Mouse (Mus musculus): ENCODE data around the gene Snx21.

The Snx21 gene

DNA sequence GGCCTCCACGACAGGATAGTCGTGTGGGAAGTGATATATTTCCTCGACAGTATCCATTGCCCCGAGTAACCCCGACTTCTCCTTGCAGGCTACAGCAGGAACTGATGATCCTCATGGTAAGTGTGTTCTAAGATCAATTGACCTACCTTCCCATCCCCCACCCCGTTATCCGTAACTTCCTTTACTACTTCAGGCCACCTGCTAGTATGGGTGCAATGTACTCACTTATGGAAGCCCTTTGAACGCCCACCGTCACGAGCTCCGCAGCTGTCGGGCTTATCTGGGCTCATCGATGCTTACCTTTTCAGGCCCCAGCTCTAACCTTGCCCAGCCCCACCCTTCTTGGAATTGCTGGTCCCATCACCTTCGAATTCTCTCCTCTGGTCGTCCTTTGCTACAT lies 15.3 kb upstream of the Snx21 start:
- peak; percentile 51 for DNase-seq (ENCODE audit: low read depth, low spot score)

DNA sequence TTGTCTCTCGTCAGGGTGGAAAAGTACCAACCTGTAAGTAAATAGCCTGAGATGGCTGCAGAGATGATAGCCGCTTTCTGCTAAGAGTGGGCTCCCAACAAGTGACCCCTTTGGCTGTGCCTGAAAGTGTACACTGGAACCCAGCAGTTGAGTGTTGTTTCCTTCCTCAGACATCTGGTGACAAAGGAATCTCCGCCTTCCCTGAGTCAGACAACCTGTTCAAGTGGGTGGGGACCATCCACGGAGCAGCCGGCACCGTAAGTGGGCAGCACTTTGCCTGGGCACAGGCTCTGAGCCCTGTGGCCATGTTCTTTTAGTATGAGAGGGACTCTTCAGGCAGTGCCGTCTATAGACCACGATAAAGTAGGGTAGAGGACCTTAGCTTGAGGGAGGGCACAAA lies 14.5 kb upstream of the Snx21 start:
- DNase-seq (ENCODE audit: low read depth, low spot score) = no peak

DNA sequence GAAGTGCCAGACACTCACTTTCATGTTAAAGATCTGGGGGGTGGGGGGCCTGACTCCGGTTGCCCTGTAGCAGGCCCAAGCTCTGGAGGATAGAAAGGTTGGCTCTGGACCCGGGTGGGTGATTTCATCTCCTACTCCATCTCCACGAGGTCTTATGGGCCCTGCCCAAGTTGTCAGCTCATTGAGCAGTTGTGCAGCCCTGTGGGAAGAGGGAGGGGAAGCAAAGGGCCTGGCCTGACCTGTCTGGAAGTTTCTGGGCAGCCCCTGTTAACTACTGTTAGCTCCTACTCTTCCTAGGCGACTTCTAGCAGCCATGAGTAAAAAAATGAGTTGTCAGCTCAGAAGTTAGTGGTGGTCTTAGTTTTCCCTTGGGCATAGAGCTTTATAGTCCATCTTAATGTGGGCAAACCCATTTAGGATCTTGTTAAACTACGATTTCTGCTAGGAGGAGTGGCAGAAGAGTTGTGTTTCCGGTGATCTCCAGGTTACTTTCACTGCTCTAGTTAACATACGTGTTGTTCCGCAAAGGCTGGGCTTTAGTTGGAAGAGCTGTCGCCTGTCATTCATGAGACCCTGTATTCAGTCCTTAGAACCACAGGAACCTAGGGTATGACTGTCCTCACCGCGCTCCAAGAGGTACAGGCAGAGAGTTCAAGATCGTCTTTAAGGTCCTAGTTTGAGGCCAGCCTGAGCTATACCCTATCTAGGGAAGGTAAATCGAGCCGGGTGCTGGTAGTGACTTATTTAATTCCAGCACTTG lies 12.2 kb upstream of the Snx21 start:
- no peak for DNase-seq (ENCODE audit: low read depth, low spot score)

DNA sequence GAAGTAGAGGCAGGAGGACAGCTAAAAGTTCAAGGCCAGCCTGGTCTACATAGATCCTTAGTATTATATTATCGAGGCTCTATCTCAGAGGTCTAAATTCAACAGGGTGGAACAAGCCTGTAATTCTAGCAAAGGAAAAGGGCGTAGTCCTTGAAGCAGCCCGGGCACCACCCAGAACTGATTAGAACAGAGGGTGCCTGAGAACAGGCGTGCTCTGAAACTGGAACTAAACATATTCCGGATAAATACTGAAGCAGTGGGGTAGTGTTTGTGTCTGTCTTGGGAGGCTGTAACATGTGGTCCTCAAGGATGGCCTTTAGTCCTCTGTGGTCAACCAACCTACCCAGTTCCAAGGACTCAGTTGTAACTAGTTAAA lies 11.6 kb upstream of the Snx21 start:
- DNase-seq (ENCODE audit: low read depth, low spot score) = no peak

DNA sequence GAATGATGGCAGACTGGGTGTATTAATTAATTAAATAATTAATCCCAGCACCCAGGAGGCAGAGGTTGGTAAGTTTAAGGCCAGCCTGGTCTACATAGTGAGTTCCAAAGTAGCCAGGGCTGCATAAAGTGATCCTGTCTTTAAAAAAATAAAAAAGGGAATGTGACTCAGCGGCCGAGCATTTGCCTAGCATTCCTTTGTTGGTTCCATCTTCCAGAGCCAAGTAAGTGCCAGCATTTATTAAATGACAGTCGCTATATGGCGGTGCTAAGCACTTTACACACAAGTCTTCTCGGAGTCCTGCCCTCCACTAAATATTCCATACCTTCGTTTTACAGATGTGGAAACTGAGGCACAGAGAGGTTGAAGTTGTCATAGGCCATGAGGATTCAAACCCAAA lies 9.5 kb upstream of the Snx21 start:
- no peak for DNase-seq (ENCODE audit: low read depth, low spot score)

DNA sequence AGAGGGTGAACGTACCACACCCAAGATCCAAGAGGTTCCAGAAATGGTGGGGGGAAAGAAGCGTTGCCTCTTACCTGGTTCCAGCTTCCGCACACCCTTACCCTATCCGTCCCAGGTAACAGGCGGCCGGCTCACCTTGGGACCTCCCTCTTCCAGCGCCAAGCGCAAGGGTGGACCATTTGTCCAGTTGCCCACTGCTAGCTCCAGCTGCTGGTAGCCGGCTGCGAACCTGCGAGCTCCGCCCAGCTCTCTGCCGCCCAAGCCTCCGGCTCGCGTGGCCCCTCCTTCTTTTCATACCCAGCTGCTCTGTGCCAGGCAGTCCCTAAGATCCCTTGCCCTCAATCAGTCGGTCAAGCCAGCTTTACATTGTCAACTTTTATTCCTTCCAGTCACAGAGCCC lies 8.8 kb upstream of the Snx21 start:
- DNase-seq (ENCODE audit: low read depth, low spot score) = no peak

DNA sequence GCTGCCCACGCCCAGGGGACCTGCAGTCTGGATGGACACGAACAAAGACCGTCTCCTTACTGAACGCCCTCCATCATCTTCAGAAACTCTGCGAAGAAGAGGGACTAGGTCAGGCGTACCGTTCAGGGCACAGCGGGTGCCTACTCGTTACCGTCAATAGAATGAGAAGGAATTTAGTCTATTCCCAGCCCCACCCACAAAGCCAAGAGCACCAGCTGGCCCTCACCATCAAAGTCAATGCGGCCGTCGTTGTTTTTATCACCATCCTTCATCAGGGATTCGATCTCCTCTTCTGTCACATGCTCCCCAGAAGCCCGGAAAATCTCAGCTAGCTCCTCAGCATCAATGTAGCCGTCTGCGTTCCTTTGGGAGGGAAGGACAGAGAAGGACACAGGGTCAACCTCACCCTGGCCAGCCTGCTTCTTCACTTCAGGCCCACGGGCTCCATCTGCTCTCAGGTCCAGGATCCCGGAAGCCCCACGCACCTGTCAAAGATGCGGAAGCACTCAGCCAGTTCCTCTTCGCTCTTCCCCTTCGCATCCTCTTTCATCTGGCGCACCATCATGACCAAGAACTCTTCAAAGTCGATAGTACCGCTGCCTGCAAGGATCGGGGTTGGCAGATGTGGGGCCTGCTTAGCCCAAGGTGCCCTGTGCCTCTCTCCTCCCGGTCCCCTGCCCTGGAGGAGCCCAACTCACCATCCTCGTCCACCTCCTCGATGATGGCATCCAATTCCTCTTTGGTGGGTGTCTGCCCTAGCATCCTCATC lies 8.2 kb upstream of the Snx21 start:
- no peak for DNase-seq (ENCODE audit: low read depth, low spot score)

DNA sequence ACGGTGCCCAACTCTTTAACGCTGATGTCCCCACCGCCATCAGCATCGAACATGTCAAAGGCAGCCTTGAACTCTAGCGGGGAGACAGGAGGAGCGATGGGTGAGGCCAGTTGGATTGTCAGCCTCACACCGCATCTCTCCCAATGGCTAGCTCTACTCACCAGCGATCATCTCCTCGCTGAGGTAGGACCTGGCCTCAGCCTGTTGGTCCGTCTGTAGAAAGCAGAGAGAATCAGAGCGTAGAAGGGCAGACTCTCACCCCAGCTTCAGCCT lies 7.7 kb upstream of the Snx21 start:
- DNase-seq (ENCODE audit: low read depth, low spot score) = no peak

DNA sequence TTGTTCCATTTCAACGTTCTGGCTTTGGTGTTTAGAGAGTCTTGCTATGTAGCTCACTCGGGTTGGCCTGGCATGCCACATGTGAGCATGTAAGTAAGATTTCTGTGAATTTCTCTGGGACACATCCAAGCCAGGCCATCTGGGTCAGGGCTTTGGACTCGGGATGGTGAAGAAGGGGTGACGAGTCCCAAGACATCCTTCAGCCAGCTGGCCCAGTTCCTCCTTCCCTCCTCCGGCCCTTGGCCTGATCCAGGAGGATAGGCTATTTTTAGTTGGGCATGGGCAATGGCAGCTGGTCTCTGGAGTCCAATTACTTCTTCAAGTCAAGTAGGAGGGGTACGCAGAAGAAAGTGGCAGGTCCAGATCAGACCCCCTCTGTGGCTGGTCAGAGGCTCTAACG lies 6.8 kb upstream of the Snx21 start:
- no peak for DNase-seq (ENCODE audit: low read depth, low spot score)

DNA sequence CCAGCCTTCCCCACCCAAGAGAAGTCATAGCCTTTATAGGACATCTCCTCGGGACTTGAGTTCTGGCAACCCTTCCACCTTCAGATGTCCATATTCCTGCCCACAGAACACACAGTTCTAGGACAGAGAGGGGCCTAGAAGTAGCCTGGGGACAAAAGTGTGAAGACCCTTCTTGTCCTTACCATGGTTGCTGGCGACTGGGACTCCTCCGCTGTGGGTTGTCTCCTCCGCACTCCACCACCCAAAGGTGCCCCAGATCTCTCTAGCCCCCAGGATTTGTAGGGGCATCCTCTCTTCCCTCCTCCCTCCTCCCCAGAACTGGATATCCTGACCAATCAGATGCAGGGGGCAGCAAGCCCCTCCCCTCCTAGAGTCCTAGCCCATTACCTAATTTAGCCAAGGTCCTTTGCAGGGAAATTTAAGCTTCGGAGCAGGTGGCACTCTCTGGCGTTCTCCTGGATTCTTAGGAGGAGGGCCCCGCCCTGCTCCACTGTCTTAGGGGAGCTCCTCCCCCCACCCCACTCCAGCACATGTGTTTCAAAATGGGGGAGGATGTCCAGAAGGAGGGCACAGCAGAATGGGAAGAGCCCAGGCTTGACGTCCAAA lies 6.0 kb upstream of the Snx21 start, which contains the start of gene Tnnc2:
TSS of gene Tnnc2 (minus strand) at position 487 of the 606 bp plus-strand sequence.
- DNase-seq (ENCODE audit: low read depth, low spot score) = no peak

DNA sequence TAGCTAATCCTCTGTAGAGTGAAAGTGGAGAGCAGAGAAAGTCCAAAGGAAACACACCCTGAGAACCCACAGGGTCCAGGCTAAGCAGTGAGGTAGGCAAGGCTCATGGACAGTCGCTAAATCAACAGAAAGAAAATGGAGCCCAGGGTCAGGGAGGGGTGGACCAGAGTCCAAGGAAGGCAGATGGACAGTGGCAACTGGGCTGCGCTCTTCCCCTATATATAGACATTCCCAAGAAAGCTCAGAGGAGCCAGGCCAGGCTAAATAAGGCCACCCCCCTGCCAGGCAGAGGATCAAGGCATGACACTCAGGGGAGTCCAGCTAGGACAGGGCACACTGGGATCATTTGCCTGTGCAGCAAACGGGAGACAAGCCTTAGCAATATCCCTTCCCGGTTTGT lies 3.7 kb upstream of the Snx21 start:
- no peak for DNase-seq (ENCODE audit: low read depth, low spot score)

DNA sequence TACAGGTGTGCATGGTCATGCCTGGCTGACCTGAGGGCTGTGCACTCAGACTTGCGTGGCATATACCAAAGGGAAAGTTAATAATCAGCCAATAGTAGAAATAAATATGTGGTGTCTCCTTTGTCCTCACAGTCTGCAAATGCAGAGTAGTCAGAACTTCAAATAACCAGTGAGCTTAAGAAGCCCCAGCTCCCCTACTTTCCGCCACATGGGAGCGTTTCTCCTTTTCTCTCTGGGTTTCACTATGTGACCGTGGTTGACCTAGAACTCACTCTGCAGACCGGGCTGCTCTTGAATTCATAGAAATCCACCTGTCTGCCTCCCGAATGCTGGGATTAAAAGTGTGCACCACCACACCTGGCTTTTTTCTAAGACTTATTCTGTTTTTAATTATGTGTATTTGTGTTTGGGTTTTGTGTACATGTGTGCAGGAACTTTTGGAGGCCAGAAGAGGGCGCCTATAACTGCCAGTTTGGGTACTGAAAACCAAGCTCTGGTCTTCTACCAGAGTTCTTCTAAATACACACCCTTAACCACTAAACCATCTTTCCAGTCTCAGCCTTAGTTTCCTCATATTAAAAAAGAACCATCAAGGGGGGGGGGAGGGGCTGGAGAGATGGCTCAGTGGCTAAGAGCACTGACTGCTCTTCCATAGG lies 1.6 kb upstream of the Snx21 start:
- DNase-seq (ENCODE audit: low read depth, low spot score) = no peak

DNA sequence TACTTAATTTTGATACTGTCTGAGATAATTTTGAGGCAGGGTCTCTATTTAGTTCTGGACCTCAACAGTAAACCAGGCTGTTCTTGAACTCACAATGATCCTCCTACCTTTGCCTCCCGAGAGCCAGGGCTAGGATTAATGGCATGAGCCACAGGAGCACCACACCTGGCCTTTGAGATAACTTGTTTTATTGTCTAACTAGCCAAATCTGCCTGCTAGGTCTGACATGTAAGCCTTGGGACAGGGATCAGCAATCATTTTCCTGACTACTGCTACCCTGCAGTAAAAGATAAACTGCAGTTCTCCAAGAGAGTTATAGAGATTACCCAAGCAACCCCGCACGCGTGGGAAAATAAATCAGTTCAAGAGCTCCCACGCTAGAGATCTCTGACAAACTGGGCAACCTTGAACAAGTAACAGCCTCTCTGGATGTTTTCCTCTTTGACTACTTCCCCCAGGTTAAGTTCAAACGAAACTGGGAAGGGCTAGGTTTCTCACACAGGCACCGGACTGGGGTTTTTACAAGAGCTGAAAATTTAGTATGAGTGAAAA lies 678 bp upstream of the Snx21 start:
- no peak for DNase-seq (ENCODE audit: low read depth, low spot score)

DNA sequence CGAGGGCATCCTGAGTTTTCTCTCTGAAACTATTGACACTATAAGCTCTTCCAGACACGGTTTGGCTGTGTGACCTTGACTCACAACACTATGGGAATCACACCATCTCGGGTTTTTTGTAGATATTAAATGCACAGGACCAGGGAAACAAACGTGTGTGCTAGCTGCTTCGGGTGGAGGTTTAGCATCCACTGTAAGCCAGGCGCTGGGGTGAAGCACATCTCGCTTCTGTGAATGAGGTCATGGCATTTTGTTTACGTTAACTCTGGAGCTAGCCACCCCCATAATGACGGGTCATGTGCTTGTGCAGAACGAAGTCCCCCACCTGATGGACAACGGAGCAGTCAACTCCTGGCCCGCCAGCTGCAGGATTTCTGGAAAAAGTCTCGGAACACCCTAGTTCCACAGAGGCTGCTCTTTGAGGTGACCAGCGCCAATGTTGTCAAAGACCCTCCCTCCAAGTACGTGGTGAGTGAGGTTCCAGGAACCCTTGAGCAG lies 814 bp downstream of the Snx21 start:
- no peak for DNase-seq (ENCODE audit: low read depth, low spot score)

DNA sequence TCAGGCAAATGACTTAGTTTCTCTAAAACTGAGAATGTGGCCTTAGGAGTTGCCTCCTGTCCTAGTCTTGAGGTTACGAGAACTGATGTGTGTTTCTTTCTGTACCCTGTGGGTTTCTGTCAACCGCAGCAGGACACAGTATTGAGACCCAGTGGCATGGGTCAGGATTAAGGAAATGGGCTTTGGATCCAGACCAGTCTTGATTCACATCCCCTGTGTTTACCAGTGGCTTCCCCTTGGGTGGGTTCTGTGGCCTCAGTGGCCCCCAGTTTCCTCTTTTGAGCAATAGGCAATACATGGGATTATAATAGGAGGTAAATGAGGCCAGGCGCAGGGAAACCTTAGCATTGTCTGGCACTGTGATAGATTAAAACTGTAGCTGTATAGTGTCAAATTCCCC lies 1.4 kb downstream of the Snx21 start:
- no peak for DNase-seq (ENCODE audit: low read depth, low spot score)

DNA sequence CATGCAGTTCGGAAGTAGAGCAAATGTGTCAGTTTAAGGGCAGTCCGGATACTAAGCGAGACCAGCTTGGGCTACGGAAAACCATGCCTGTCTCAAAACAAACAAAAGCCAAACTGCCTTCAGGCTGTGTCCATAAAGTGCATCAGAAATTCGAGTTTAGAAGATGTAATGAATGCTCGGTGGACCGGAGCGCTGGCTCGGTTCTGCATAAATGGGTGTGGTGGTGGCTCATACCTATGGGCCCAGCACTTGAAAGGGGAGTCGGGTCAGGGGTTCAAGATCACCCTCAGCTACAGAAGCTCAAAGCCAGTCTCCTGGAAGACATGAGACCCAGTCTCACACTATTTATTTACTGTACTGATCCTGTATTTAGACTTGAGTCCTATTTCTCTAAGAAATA lies 2.2 kb downstream of the Snx21 start:
- no peak for DNase-seq (ENCODE audit: low read depth, low spot score)

DNA sequence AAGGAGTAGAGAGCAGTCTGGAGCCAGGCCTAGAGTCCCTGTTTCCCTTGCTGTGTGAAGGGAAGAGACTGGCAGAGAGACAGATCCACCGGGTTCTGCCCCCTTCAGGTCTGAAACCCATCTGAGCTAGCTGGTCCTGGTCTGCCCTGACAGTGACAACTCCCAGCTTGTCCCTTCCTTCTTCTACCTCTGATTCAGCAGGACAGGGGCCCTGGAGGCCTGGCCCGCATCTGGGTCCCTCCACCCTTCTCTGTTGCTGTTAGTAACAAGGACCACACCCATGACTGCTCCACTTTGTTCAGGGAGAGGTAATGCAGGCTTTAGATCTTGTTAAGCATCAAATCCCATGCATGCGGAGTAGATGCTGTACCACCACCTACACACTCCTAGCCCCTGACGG lies 2.8 kb downstream of the Snx21 start:
- no peak for DNase-seq (ENCODE audit: low read depth, low spot score)

DNA sequence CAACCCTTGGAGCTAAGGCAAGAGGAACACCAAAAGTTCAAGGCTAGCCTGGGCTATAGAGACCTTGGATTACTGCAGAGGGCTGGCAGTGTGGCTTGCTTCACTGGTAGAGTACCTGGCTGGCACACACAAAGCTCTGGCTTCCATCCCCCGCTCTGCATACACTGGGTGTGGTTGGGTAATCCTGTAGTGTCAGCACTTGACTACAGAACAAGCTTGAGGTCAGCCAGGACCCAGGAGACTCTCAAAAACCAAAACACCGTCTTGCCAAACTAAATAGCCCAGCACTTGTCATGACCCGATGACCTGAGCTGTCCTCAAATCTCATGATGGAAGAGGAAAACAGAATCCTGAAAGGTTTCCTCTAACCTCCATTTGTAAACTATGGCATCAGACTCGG lies 4.8 kb downstream of the Snx21 start:
- DNase-seq (ENCODE audit: low read depth, low spot score) = no peak

DNA sequence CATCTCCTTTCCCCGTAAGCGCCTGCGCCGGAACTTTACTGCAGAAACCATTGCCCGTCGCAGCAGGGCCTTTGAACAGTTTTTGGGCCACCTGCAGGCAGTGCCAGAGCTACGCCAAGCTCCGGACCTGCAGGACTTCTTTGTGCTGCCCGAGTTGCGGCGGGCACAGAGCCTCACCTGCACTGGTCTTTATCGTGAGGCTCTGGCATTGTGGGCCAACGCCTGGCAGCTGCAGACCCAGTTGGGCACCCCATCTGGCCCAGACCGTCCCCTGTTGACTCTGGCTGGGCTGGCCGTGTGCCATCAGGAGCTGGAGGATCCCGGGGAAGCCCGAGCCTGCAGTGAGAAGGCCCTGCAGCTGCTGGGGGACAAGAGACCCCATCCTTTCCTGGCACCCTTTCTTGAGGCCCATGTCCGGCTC lies 6.2 kb downstream of the Snx21 start:
- no peak for DNase-seq (ENCODE audit: low read depth, low spot score)

DNA sequence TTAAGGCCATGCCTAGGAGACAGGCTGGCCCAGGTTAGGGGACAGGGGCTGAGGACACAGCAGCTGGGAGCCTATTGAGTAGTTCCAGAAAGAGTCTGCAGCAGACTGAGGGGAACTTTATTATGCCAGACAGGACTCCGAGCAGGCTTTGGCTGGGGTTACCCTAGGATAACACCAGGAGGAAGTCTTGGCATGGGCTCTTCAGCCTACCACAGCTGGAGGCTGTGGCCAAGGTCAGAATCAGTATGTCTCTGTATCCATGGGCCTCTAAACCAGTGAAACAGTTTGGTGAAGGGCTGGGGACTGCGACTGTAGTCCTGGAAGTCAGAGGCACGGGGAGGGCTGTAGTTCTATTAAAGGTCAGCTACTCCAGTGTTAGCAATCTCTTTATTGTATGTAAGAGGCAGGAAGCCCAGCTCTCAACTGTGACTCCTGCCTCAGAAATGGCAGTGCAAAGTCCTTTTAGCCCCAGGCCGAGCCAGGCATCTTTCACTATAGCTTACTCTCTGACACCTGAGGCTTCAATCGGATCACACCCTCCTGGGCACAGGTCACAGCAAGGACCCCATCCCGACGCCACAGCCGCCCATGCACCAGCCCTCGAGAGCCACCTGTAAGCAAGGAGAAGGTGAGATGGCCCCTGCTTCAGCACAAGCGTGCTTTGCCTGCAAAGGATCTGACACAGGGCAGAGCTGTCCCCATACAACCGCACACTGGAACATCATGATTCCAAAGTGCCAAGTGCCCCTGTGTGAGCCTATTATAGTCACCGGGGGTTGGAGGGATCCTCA lies 7.0 kb downstream of the Snx21 start:
- DNase-seq (ENCODE audit: low read depth, low spot score) = no peak

DNA sequence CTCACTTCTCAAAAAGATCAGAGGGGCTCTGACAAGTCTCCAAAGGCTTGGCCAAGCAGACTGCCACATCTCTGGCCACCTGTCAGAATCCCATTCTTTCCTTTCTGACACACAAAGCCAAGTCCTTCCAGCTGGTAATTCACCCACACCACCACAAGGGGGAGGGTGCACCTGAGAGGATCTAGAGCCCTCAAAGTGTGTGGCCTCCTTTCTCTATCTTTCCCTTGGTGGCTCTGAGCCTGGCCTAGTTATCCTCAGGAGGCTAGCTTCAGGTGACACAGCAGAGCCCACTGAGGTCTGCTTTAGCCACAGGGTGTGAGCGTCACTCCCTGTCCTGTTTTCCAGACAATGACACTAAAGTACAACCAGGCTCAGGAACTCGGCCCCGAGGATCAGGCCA lies 7.6 kb downstream of the Snx21 start:
- no peak for DNase-seq (ENCODE audit: low read depth, low spot score)

Measured in c-Kit-negative CD71-positive TER-119-positive erythroid progenitor cells, embryonic 14.5 days (primary cell).